Mouse (Mus musculus) forebrain, embryonic 15.5 days (tissue): Measurements from ENCODE around the gene Smyd3. TPM values are rescaled to one million over a fixed set of nuclear protein-coding genes. Genes with fewer than 3 reads are reported as not detected.
"Not testable (repeated sequence)": the region's sequence is repeated elsewhere in the genome, so short reads cannot be mapped to it uniquely, and the experiment has no call there.

Source experiments
- ATAC-seq: fragments of 200-750 bp; cut with Nextera tagmentation; replicated peaks from 2 replicates; pipeline ENCODE4 v1.8.0; 2017; ENCODE audit warnings: mild to moderate bottlenecking, moderate TSS enrichment, moderate library complexity
- H3K27ac ChIP-seq: fragments of 300-500 bp; sonication (generic); replicated peaks from 2 replicates; pipeline ENCODE4 v1.5.1; 2015; ENCODE audit warnings: mild to moderate bottlenecking, inconsistent platforms
- H3K27me3 ChIP-seq: fragments of 300-500 bp; sonication (generic); 2 replicates; pipeline ENCODE4 v1.6.1; 2015; ENCODE audit warnings: inconsistent platforms
- H3K36me3 ChIP-seq: fragments of 300-500 bp; sonication (generic); 2 replicates; pipeline ENCODE4 v1.6.1; 2015; ENCODE audit warnings: mild to moderate bottlenecking, inconsistent platforms
- H3K4me1 ChIP-seq: fragments of 300-500 bp; sonication (generic); 2 replicates; pipeline ENCODE4 v1.6.1; 2015; ENCODE audit warnings: inconsistent platforms
- H3K4me2 ChIP-seq: fragments of 300-500 bp; sonication (generic); replicated peaks from 2 replicates; pipeline ENCODE4 v1.6.1; 2015; ENCODE audit warnings: mild to moderate bottlenecking, inconsistent platforms
- H3K4me3 ChIP-seq: fragments of 300-500 bp; sonication (generic); 2 replicates; pipeline ENCODE4 v1.5.1; 2015; ENCODE audit warnings: mild to moderate bottlenecking, inconsistent platforms
- H3K9ac ChIP-seq: fragments of 300-500 bp; sonication (generic); replicated peaks from 2 replicates; pipeline ENCODE4 v1.6.1; 2015; ENCODE audit warnings: mild to moderate bottlenecking, inconsistent platforms
- H3K9me3 ChIP-seq: fragments of 300-500 bp; sonication (generic); 2 replicates; pipeline ENCODE4 v1.6.1; 2016; ENCODE audit warnings: inconsistent platforms
- WGBS: fragments of 180-500 bp; shearing (Covaris S2); methylation state at CpG from one replicate; pipeline ENCODE4 v1.1.7; 2015; ENCODE audit warnings: mixed read lengths; 5-methylcytosine and 5-hydroxymethylcytosine counted together
- polyA plus RNA-seq: library from polyadenylated mRNA; unstranded; fragments of >200 nt; fragmentation: Nextera tagmentation; extraction: Ambion mirVana; gene quantifications from 2 replicates; pipeline ENCODE4 v1.2.1, GENCODE M21; 2015

Gene Smyd3
- polyA plus RNA-seq, 1 experiment from 2014 or later: 25.8 TPM

DNA sequence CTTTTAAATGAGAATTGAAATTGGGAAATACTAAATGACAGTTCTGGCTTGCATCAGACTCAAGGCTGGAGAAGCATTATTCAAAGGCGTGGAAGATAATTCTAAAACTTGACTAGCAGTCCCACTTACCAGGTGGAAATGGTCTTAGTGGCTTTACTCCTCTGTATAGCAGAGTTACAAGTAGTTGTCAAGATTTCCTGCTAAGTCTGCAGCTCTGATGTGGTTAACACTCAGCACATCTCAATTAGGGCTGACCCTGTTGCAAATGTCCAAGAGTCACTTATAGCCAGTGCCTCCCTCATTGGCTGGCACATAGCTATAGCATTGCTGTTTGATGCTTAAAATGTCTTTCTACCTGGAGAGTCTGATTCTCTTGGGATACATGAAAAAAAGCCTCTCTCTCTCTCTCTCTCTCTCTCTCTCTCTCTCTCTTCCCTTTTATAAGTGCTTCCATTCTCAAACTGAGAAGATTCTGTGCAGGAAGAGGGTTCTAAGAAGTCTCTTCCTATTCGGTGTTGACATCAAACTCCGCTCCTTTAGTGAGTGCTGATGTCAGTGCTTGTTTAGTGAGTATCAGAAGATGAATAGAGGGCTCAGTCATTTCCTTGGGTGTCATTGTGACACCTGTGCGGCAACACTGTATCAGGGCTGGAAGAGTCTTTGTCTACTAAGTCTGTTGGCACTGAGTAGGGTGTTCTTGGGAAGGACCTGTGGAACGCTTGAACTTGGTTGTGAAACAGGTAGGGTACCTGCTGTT is 31.3 kb upstream of the Smyd3 start:
- no peaks in the 10 kb centered on the region for H3K27me3 ChIP-seq
- no peaks in the 10 kb centered on the region for H3K36me3 ChIP-seq
- peaks cover 36% of the 10 kb centered on the region for H3K4me1 ChIP-seq
- no peak overlapping the region for H3K27ac ChIP-seq
- no peak for ATAC-seq
- H3K4me2 ChIP-seq: no peak overlapping the region
- no peak overlapping the region for H3K4me3 ChIP-seq
- no peak overlapping the region for H3K9ac ChIP-seq
- WGBS: 93% methylated on average over 5 of the region's 5 CpGs
- H3K9me3 ChIP-seq: no peaks in the 10 kb centered on the region

DNA sequence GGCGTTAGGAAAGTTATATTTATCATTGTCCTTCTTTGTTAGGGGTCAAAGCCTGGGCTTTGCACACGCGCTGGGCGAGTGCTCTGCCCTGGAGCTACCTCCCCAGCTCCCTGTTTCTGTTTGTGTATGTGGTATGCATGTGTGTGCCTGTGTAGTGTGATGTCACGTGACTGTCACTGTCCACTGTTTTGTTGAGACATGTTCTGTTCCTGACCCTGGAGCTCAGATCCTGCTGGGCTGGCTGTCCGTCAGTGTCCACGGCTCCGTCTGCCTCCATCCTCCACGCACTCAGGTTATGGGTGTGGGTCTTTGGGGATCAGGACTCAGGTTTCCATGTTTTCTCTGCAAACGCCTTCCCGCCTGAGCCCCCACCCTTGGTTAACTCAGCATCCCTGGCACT is 30.4 kb upstream of the Smyd3 start:
- Histone ChIP-seq H3K36me3 (no peaks in the 10 kb centered on the region), H3K4me2 (peak overlapping the region; percentile 50; the same call in 1 of the 2 replicates), H3K27me3 (no peaks in the 10 kb centered on the region), H3K4me3 (no peak overlapping the region), H3K9ac (no peak overlapping the region), H3K9me3 (no peaks in the 10 kb centered on the region), H3K27ac (no peak overlapping the region), H3K4me1 (peaks cover 37% of the 10 kb centered on the region)
- 82% methylated on average over 11 of the region's 11 CpGs for WGBS
- no peak for ATAC-seq

DNA sequence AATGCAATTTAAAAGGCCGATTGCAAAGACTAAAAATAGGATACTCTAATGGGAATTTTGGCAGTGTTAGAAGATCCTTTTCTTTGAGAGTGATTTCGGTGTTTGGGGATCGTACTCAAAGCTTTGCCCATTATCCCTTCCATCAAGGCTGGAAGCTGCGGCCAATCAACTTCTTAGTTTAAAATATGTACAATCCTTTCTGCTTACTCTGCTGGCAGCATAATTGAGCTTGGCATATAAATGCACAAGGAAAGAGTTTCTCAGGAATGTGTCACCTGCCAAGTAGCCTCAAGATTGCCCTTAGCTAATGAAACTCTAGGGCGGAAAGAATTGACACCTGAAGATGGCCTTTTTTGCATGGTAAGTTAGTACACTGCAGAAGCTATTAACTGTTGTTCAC is 29.3 kb upstream of the Smyd3 start:
- Histone ChIP-seq H3K4me3 (peak overlapping the region; percentile 96), H3K27me3 (no peaks in the 10 kb centered on the region), H3K4me1 (peaks cover 37% of the 10 kb centered on the region), H3K9me3 (no peaks in the 10 kb centered on the region), H3K36me3 (no peaks in the 10 kb centered on the region), H3K9ac (peak overlapping the region; percentile 88), H3K4me2 (peak overlapping the region; percentile 50), H3K27ac (peak overlapping the region; percentile 99)
- no peak for ATAC-seq
- WGBS: 7% methylated on average over 5 of the region's 5 CpGs

DNA sequence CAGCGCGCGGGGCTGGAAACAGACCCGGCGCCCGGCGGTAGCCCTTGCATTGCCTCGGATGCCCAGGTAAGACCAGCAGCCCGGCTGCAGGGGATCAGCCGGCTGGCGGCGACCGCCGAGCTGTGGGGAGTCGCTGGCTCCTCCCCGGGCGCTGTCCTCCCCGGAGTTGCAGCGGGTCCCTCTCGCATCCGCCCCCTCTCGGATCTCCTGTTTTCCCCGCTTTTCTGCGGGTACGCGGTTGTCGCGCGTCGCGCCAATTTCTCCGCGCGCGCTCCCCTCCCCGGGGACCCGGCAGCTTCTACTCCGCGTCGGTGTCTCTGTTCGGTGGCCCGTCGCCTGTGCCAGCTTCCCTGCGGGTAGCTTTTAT is 28.7 kb upstream of the Smyd3 start:
- Histone ChIP-seq H3K9me3 (no peaks in the 10 kb centered on the region), H3K27me3 (no peaks in the 10 kb centered on the region), H3K27ac (peak overlapping the region; percentile 99), H3K9ac (peak overlapping the region; percentile 88), H3K4me1 (peaks cover 37% of the 10 kb centered on the region), H3K4me2 (peak overlapping the region; percentile 50), H3K36me3 (no peaks in the 10 kb centered on the region), H3K4me3 (peak overlapping the region; percentile 96)
- 0% methylated on average over 44 of the region's 44 CpGs for WGBS
- peak; percentile 88 for ATAC-seq

DNA sequence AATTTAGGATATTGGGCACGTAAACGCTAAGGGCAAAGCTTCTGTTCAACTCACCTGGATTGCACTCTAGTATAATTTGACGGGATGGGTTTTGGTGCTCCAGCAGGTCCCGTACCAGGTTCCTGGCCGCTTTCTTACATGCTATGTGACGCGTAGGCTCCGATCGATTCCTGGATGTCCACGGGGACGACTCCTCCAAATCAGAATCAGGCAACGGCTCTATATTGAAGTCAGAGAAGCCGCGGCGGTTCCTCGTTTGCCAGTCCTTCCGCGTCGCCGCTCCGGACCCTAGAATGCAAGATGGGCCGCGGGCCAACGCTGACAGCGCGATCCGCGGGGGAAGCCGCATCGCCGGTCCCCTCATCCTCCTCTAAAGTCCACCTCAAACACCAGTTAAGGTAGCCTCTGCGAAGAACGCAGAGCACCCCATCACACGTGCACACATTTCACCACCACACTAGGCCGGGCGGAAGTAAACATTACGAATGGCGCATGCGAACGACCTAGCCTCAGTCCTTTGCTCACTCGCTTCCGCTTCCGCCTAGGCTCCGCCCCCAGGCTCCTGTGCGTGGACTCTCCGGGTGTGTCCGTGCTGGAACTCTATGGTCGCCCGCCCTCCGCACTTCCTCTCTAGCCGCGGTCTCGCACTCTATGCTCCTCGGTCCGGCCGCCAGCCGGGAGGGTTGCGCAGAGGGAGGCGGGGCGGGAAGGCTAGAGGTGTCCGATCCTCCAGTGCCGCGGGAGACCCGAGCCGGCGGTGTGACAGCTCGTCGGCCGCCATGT is 28.1 kb upstream of the Smyd3 start, which contains the start of the genes Tfb2m and Cnst:
Tfb2m (minus strand) TSS at position 500 of the 783 bp plus-strand sequence.
Cnst (plus strand) TSS at position 603 of the 783 bp plus-strand sequence.
- H3K36me3 ChIP-seq, H3K27me3 ChIP-seq, H3K9me3 ChIP-seq: not testable (repeated sequence)
- WGBS: under 1% methylated on average over 69 of the region's 69 CpGs
- Histone ChIP-seq H3K4me1 (peaks cover 37% of the 10 kb centered on the region), H3K9ac (peak within 1 kb of the TSS; percentile 88), H3K27ac (peak within 1 kb of the TSS; percentile 99), H3K4me3 (peak within 1 kb of the TSS; percentile 96), H3K4me2 (peak within 1 kb of the TSS; percentile 83)
- peak; percentile 100 for ATAC-seq

DNA sequence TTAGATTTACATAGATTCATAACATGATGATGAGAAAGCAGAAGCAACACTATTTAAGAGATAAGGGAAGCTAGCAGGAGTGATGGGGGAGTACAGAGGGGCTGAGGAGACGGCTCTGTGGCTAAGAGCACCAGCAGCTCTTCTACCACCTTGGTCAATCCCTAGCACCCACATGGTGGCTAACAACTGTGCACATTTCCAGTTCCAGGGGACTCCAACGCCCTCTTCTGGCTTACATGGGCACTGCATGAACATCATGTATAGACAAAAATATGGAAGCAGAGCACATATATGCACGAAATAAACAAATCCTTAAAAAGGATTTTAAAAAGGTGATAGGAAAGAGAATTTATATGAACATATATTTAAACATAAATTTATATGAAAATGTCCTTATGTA is 23.7 kb upstream of the Smyd3 start:
- Histone ChIP-seq H3K4me1 (peaks cover 15% of the 10 kb centered on the region), H3K27me3 (no peaks in the 10 kb centered on the region), H3K27ac (no peak overlapping the region), H3K4me2 (no peak overlapping the region), H3K4me3 (no peak overlapping the region), H3K36me3 (peaks cover 12% of the 10 kb centered on the region), H3K9me3 (no peaks in the 10 kb centered on the region), H3K9ac (no peak overlapping the region)
- 61% methylated on average over 3 of the region's 3 CpGs for WGBS
- ATAC-seq: no peak

DNA sequence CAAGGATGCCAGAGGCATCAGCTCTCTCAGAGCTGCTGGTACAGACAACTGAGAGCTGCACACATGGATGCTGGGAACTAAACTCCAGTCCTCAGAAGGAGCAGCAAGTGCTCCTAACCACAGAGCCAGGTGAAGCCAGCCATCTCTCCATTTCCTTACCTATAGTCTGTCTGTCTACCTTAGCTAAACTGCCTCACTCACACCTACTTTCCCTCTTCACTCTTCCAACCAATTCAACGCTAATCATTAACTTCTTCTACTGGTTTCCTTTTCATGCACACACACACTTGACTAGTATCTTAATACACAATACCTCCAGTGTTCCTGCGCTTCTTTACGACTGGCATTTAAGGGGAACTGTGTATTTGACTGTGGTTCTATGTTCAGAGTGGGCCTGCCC is 22.0 kb upstream of the Smyd3 start:
- Histone ChIP-seq H3K4me1 (peaks cover 8% of the 10 kb centered on the region), H3K4me3 (no peak overlapping the region), H3K4me2 (no peak overlapping the region), H3K27me3 (no peaks in the 10 kb centered on the region), H3K27ac (no peak overlapping the region), H3K9ac (no peak overlapping the region), H3K9me3 (no peaks in the 10 kb centered on the region), H3K36me3 (peaks cover 12% of the 10 kb centered on the region)
- WGBS: 93% methylated on average over 3 of the region's 3 CpGs
- ATAC-seq: no peak

DNA sequence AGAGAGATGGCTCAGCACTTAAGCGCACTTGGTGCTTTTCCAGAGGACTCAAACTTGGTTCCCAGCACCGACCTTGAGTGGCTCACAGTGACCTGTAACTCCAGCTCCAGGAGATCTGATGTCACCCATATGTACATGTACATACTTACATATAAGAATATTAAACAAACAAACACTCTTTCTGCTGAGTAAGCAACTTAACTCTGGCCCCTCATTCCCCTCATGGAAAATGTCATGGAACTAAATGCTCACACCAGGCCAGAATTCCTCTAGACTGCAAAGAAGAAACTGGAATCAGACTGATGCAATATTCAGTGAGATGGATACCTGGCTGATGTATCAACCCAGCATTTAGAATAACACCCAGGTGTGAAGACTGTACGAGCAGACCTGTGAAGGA is 21.2 kb upstream of the Smyd3 start:
- H3K4me1 ChIP-seq: no peaks in the 10 kb centered on the region
- no peak overlapping the region for H3K27ac ChIP-seq
- 93% methylated on average over 3 of the region's 3 CpGs for WGBS
- H3K36me3 ChIP-seq: peaks cover 16% of the 10 kb centered on the region
- H3K27me3 ChIP-seq: no peaks in the 10 kb centered on the region
- no peak for ATAC-seq
- no peak overlapping the region for H3K4me2 ChIP-seq
- H3K9me3 ChIP-seq: no peaks in the 10 kb centered on the region
- H3K9ac ChIP-seq: no peak overlapping the region
- H3K4me3 ChIP-seq: no peak overlapping the region

DNA sequence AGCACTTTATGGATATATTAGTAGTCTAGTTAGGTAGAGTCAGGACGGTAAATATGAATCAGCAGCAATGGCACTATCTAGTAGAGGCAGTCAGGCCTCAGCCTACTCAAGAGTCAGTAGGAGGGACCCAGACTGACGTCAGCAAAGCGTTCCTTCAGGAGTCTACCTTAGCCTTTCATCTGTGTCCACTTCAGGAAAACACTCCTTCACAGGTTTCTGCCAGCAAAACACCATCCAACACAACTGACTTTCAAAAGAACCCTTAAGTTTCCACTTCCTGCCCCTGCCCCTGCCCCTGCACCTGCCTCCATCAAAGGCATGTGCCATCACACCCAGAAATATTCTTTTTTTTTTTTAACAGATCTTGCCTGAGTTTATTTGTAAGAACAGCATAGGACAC is 2.1 kb upstream of the Smyd3 start:
- WGBS: 83% methylated on average over 3 of the region's 3 CpGs
- Histone ChIP-seq H3K4me1 (peaks cover 9% of the 10 kb centered on the region; the same call in 1 of the 2 replicates), H3K27ac (no peak overlapping the region), H3K4me2 (no peak overlapping the region), H3K9ac (no peak overlapping the region), H3K4me3 (no peak overlapping the region), H3K9me3 (no peaks in the 10 kb centered on the region), H3K27me3 (no peaks in the 10 kb centered on the region), H3K36me3 (no peaks in the 10 kb centered on the region)
- no peak for ATAC-seq

DNA sequence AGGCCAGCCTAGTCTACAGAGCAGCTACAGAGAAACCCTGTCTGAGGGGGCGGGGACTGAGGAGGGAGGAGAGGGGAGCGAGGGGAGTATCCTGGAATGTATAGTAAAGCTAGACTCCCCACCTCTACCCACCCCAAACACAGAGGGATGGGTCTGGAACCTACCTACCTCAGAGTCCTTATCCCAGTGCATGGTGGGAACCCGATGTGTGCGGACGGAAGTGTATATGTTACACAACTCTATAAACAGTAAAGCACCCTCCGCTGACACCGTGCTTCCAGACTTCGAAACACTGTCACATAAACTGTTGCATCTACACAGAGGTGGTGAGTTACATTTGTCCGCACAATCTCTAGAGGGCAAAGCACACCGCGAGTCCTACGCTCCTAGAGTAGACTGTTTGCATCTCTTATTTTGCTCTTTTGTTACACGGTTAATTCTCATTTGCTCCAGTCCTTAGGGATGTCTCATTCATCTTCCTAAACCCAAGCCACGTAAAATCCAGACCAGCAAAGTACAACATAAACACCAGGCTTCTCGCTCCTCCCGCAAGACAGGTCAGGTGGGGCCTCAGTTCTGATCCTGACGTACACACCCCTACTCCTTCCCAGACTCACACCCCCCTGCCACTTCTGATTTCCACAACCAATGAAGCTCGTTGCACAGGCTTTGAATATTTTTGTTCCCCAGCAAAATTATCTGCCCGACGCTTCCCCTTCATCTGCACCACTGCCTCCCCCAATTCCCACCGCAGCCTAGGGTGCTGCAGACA is 714 bp downstream of the Smyd3 start:
- Histone ChIP-seq H3K4me3 (peak overlapping the region; percentile 81), H3K27ac (no peak overlapping the region), H3K4me2 (peak overlapping the region; percentile 94), H3K27me3 (no peaks in the 10 kb centered on the region), H3K36me3 (no peaks in the 10 kb centered on the region), H3K9ac (peak overlapping the region; percentile 66), H3K4me1 (peaks cover 9% of the 10 kb centered on the region; the same call in 1 of the 2 replicates), H3K9me3 (no peaks in the 10 kb centered on the region)
- WGBS: under 1% methylated on average over 21 of the region's 21 CpGs
- ATAC-seq: peak; percentile 75

DNA sequence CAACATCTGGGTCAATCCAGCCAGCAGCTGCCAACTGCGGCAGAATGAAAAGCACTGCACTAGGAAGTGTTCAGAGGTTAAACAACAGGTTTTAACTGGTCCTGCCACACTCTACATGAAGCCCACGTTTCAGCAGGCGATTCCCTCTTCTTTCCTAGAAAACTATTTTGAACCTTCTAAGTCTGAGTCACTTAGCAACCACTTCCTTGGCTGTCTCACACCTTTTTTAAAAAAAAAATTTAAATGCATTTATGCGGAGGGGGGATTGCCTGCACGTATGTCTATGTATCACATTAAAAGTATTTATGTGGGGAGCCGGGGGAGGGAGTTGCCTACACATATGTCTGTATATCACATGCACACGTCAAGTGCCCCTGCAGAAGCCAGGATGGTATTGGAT is 5.9 kb downstream of the Smyd3 start:
- Histone ChIP-seq H3K27ac (no peak overlapping the region), H3K36me3 (no peaks in the 10 kb centered on the region), H3K4me1 (peaks cover 13% of the 10 kb centered on the region), H3K9me3 (no peaks in the 10 kb centered on the region), H3K27me3 (no peaks in the 10 kb centered on the region), H3K9ac (no peak overlapping the region), H3K4me2 (no peak overlapping the region), H3K4me3 (no peak overlapping the region)
- WGBS: 72% methylated on average over 7 of the region's 7 CpGs
- 0 out of 2 replicates have a peak, but pooled peaks have one; percentile 23 for ATAC-seq
